8 mouse cellular contexts compared by ENCODE assay signal in the genomic region with DNA sequence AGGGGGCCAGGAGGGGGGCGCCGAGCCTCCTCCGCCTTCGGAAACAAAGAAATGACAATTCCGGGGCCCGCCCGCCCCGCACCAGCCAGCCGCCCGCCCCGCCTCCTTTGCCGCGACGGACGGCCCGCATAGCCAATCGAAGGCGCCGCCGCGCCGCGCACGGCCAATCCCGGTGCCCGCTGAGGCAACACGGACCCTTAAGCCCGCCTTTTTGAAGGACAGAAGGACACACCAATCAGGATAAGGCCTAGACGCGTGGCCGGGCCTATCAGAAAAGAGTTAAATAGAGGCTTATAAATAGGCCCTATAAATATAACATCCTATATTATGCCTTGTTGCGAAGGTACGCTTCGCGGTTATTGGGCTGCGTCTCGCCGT. TPM values are rescaled to one million over a fixed set of nuclear protein-coding genes. Genes with fewer than 3 reads are reported as not detected.
DNase-seq lines count a peak whose midpoint lies in the region; ATAC-seq lines count a peak whose summit lies in the region.

Maco1 (minus strand) TSS at position 87 of the 378 bp plus-strand sequence.

- ATAC-seq in activated CD4-positive, CD25-positive, alpha-beta regulatory T cell, adult 4 months: peak; percentile 87
- ATAC-seq in common myeloid progenitor, adult 5-6 weeks (replicated peaks; ENCODE audit: low read depth, poor library complexity, severe bottlenecking): peak; percentile 88
- ATAC-seq in inflammation-experienced regulatory T-cells, adult 6 months: peak; percentile 89
- ATAC-seq in megakaryocyte-erythroid progenitor cell, adult 5-6 weeks (replicated peaks; ENCODE audit: low FRiP score, low TSS enrichment, poor library complexity, severe bottlenecking): peak; percentile 88

- intact Hi-C loops in left cerebral cortex, postnatal 10 days (cut with DNase I): no loop called here

- DNase-seq in gastrocnemius, adult 8-10 months (ENCODE audit: low spot score in 2 of 2): peak; percentile 98 to 99
- peak; percentile 98 to 100 for DNase-seq in left cerebral cortex, postnatal 10 days (ENCODE audit: extremely low spot score in 1 of 2, low spot score in 2 of 2)
- peak; percentile 100 for DNase-seq in right cerebral cortex, postnatal 25 days
- DNase-seq in urinary bladder, postnatal 4 days (ENCODE audit: low spot score in 2 of 2): peak; percentile 99

RNA-seq across cellular contexts. Expression of gene Maco1, which starts in this region (rescaled TPM):
- polyA plus RNA-seq in activated CD4-positive, CD25-positive, alpha-beta regulatory T cell, adult 4 months (2017; shearing (Covaris generic)): 1 to 10 TPM; 3.0 to 5.0 TPM
- 55.1 and 63.9 TPM in 2 replicates for total RNA-seq in common myeloid progenitor, adult 5-6 weeks (2017)
- 10 to 100 TPM; 17.5 to 21.6 (median 19.1) TPM for total RNA-seq in gastrocnemius, adult 8-10 months (2022)
- polyA plus RNA-seq in inflammation-experienced regulatory T-cells, adult 6 months (2017; shearing (Covaris generic)): 1 to 10 TPM; 3.4 to 5.5 (median 5.4) TPM
- total RNA-seq in left cerebral cortex, postnatal 10 days (2021): 10 to 100 TPM; 56.1 to 57.5 TPM
- total RNA-seq in megakaryocyte-erythroid progenitor cell, adult 5-6 weeks (2014; fragmentation: Nextera tagmentation): 32.4 and 36.2 TPM in 2 replicates
- total RNA-seq in megakaryocyte-erythroid progenitor cell, adult 5-6 weeks (2017): 41.9 and 61.3 TPM in 2 replicates

Comparison
In these comparisons a context has a peak if more than half of its experiments do, and no peak if none do; other contexts are left out.
1. Peak in every context shown above with its lines: DNase-seq and ATAC-seq.